In genomic region chr13:46092787-46093186, GRCm38 (mm10) we compare ENCODE assay signal across 26 mouse cellular contexts.
"Had no signal": no experiment of that assay in that cellular context is flagged by ENCODE, and none has a peak within 500 bp of the region (broad histone marks: within the 10 kb centered on the region; RNA-seq: fewer than 3 reads in every experiment).

No protein-coding gene starts in this region.

- DNase-seq: gastrocnemius, postnatal 14 days; gastrocnemius, postnatal 36 days; heart, adult 11 months; heart, adult 2 months; heart, postnatal 10 days; heart, postnatal 4 days; kidney, adult 18-20 months; kidney, adult 8-10 months; kidney, postnatal 14 days; kidney, postnatal 36 days; layer of hippocampus, postnatal 36 days; left cerebral cortex, postnatal 4 days had no signal

- H3K4me3 ChIP-seq: heart, adult 2 months; heart, embryonic 12.5 days; hindbrain, embryonic 10.5 days; hindbrain, embryonic 12.5 days; intestine, embryonic 15.5 days; kidney, embryonic 15.5 days; limb, embryonic 13.5 days; limb, embryonic 15.5 days; liver, embryonic 12.5 days had no signal

- ATAC-seq: hindbrain, embryonic 16.5 days; inflammation-experienced regulatory T-cells, adult 6 months; intestine, embryonic 15.5 days; intestine, postnatal 0 days; liver, embryonic 12.5 days had no signal

- H3K27me3 ChIP-seq: heart, embryonic 12.5 days; hindbrain, embryonic 12.5 days; intestine, embryonic 15.5 days; kidney, embryonic 15.5 days; limb, embryonic 13.5 days; limb, embryonic 15.5 days; liver, embryonic 12.5 days had no signal

- H3K9me3 ChIP-seq: intestine, embryonic 15.5 days; limb, embryonic 15.5 days had no signal

- H3K4me2 ChIP-seq: heart, embryonic 12.5 days; hindbrain, embryonic 12.5 days; hindbrain, embryonic 14.5 days; intestine, embryonic 15.5 days; kidney, embryonic 15.5 days; limb, embryonic 13.5 days; limb, embryonic 15.5 days; liver, embryonic 12.5 days had no signal

- H3K27ac ChIP-seq: heart, adult 2 months; hindbrain, embryonic 10.5 days; hindbrain, embryonic 12.5 days; hindbrain, embryonic 14.5 days; intestine, embryonic 15.5 days; kidney, embryonic 15.5 days; kidney, postnatal 0 days; limb, embryonic 13.5 days; limb, embryonic 15.5 days; liver, embryonic 12.5 days; liver, embryonic 14.5 days had no signal

- H3K36me3 ChIP-seq: heart, embryonic 12.5 days; hindbrain, embryonic 10.5 days; hindbrain, embryonic 12.5 days; intestine, embryonic 15.5 days; kidney, embryonic 15.5 days; limb, embryonic 13.5 days; limb, embryonic 15.5 days; liver, embryonic 12.5 days had no signal

- H3K9ac ChIP-seq: heart, embryonic 12.5 days; hindbrain, embryonic 12.5 days; hindbrain, embryonic 14.5 days; intestine, embryonic 15.5 days; kidney, embryonic 15.5 days; limb, embryonic 13.5 days; limb, embryonic 15.5 days; liver, embryonic 12.5 days; liver, embryonic 14.5 days had no signal

- H3K4me1 ChIP-seq: heart, embryonic 12.5 days; intestine, embryonic 15.5 days; kidney, embryonic 15.5 days; limb, embryonic 13.5 days; limb, embryonic 15.5 days; liver, embryonic 12.5 days had no signal
